Mouse (Mus musculus): ENCODE measurements around the gene 4933405L10Rik. TPM values are rescaled to one million over a fixed set of nuclear protein-coding genes. Genes with fewer than 3 reads are reported as not detected.

Gene 4933405L10Rik
- not detected in 2 replicates for polyA plus RNA-seq (2012; ENCODE audit: low replicate concordance)

DNA sequence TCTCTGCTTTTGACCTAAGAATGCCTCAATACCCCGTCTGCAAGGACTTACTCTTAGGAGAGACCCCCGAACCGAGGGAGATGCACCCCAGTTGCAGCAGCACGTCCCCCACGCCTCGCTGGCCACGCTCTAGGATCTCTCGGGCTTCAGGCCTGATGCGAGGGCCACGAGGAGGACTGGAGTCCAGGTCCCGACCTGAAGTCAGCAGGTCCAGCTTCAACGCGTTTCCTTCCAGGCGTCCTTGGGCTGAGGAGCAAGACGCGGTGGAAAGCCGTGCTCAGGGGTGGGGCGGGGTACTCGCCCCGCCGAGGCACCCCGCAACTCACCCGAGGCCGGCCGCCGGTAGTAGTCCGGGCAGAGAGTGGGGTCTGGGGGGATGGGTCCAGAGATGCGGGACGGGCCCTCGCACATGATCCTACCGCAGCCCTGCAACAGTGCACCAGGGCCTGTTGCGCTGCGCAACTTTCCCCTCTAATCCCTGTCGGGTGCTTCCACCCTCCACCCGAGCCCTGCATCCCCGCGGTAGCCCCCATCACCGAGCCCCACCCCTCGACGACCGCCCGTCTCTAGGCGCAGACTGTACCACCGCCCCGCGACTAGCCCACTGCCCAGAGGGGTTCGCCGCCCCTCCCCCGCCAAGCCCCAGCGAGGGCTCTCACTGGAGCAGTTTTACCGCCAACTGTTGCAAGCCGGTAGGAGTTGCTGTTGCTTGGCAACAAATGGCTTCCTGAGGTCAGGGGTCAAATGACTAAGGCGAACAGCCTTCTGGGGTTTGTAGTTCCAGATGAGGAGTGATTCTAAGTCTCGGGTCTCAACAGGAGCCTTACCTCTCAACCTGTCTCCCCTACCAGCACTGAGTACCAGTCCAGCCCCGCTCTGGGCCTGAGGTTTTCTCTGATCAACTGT is at the start of gene 4933405L10Rik, which contains the start of gene Enkd1:
4933405L10Rik (plus strand) TSS at position 158 of the 906 bp plus-strand sequence.
Enkd1 (minus strand) TSS at position 713 of the 906 bp plus-strand sequence.

DNA sequence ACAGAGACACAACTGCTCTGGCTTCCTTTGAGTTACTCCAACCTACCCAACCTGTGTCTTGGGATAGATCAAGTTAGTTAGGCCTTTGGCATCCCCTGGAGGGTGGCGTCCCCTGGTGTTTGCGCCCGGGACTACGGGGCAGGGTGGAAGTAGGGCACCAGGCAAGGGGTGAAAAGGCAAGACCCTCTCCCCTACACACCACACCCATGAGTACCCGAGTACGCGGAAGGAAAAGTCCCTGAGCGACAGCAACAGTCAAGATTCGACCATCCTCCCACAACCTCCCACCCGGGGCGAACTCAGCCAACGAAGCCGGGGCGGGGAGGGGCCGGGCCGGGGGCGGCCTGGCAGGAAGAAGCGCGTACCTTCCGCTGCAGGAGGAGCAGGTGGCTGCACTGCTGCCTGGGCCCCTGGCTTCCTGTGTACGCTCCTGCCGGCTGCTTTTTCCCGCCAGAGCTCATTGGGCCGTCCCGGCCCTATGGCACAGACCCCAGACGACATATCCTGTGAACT is 21.6 kb upstream of the 4933405L10Rik start, which contains the start of gene Carmil2:
Carmil2 (plus strand) TSS at position 479 of the 513 bp plus-strand sequence.

DNA sequence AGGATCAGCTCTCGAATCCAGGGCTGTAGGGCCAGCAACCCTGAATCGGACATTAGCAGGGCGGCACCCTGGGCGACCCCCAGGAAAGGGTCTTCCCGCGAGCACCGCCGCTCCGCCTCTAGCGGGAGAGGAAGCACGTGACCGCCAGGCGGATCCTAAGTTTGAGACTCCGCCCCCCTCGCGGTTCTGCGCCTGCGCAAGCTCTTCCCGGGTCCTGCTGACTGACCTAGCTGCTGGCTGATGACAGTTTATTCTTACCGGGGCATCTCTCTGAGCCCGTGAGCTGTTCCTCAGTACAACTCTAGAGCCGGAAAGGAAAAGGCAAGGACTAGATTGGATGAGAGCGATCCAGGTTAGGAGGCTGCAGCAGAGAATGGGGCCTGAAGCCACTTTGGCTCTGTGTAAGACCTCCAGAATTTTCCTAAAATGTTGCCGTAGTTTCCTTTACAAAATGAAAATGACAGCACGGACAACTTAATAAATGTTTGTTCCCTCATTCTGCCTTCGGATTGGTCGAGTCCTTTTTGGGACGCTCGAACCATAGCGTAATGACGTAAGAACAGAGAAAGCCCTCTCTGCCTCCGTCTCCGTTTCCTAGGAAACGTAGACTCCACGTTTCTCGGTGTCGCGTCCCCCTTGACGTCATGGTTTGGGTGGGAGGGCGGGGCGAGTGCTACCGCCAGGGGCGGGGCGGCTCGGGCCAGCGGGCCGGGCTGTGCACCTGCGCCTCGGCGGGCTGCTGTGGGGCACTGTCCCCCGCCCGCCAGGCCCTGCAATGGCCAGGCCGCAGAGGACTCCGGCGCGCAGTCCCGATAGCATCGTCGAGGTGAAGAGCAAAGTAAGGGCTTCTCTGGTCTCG is 6.3 kb upstream of the 4933405L10Rik start, which contains the start of the genes Acd and Pard6a:
Acd (minus strand) TSS at position 137 of the 859 bp plus-strand sequence.
Pard6a (plus strand) TSS at position 183 of the 859 bp plus-strand sequence.

DNA sequence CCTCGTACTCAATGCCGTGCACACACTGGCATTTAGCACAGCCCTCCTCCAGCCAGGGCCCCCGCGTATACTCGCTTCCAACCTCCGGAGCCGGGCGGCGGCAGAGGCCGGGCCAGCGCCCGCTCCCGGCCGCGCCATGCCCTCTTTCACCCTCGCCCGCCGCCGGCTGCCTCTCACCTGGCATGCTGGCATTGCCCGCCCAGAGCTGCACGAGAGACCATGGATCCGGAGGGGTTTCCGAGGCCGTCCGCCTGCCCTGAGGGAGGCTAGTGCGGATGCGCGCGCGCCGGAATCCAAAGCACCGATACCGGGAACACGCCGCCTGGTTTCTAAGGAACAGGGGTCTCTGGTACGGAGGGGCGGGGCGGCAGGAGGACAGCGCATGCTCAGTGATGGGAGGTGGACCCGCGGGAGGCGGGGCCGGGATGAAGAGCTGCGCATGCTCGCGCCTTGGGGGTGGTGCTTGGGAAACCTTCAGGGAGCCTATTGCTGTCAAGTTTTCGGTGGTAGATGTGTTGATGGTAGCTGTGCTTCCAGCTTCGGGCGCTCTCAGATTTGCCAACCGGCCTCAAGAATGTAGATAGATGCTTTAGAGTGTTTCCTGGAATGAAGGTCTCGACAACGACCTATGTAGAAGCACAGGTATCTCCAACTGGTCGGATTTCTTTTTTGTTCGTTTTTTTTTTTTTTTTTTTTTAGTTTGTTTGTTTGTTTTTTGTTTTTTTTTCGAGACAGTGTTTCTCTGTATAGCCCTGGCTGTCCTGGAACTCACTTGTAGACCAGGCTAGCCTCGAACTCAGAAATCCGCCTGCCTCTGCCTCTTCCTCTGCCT is 51.0 kb downstream of the 4933405L10Rik start, which contains the start of gene Gfod2:
Gfod2 (minus strand) TSS at position 388 of the 832 bp plus-strand sequence.

Other genes starting within 250 kb of the 4933405L10Rik start
- gene Tppp3, start 236.1 kb upstream of the 4933405L10Rik start, polyA plus RNA-seq (2012; ENCODE audit: low replicate concordance): 2.1 and 3.3 TPM in 2 replicates
- gene Zdhhc1, start 210.8 kb upstream of the 4933405L10Rik start, polyA plus RNA-seq (2012; ENCODE audit: low replicate concordance): 5.9 and 9.0 TPM in 2 replicates
- gene Hsd11b2, start 188.9 kb upstream of the 4933405L10Rik start, polyA plus RNA-seq (2012; ENCODE audit: low replicate concordance): not detected in 2 replicates
- 11.0 and 23.8 TPM in 2 replicates for gene Atp6v0d1, start 141.6 kb upstream of the 4933405L10Rik start, polyA plus RNA-seq (2012; ENCODE audit: low replicate concordance)
- 14.4 and 23.5 TPM in 2 replicates for gene Ripor1, start 102.4 kb upstream of the 4933405L10Rik start, polyA plus RNA-seq (2012; ENCODE audit: low replicate concordance)
- gene Ctcf, start 71.1 kb upstream of the 4933405L10Rik start, polyA plus RNA-seq (2012; ENCODE audit: low replicate concordance): 145 and 319 TPM in 2 replicates
- gene Agrp, start 70.3 kb upstream of the 4933405L10Rik start, polyA plus RNA-seq (2012; ENCODE audit: low replicate concordance): not detected in 2 replicates
- gene Carmil2, start 21.4 kb upstream of the 4933405L10Rik start, polyA plus RNA-seq (2012; ENCODE audit: low replicate concordance): 30.2 and 108 TPM in 2 replicates
- gene Acd, start 6.6 kb upstream of the 4933405L10Rik start, polyA plus RNA-seq (2012; ENCODE audit: low replicate concordance): 16.0 and 76.2 TPM in 2 replicates
- gene Pard6a, start 6.5 kb upstream of the 4933405L10Rik start, polyA plus RNA-seq (2012; ENCODE audit: low replicate concordance): 2.0 and 16.3 TPM in 2 replicates
- gene Enkd1, start 555 bp downstream of the 4933405L10Rik start, polyA plus RNA-seq (2012; ENCODE audit: low replicate concordance): 33.4 and 64.7 TPM in 2 replicates
- 4.4 and 7.9 TPM in 2 replicates for gene Gfod2, start 51.0 kb downstream of the 4933405L10Rik start, polyA plus RNA-seq (2012; ENCODE audit: low replicate concordance)
- gene Ranbp10, start 119.7 kb downstream of the 4933405L10Rik start, polyA plus RNA-seq (2012; ENCODE audit: low replicate concordance): 43.5 and 111 TPM in 2 replicates
- gene Tsnaxip1, start 120.1 kb downstream of the 4933405L10Rik start, polyA plus RNA-seq (2012; ENCODE audit: low replicate concordance): not detected in 2 replicates
- gene Cenpt, start 145.6 kb downstream of the 4933405L10Rik start, polyA plus RNA-seq (2012; ENCODE audit: low replicate concordance): 14.1 and 23.1 TPM in 2 replicates
- 18.1 and 52.4 TPM in 2 replicates for gene Thap11, start 147.5 kb downstream of the 4933405L10Rik start, polyA plus RNA-seq (2012; ENCODE audit: low replicate concordance)
- gene Nutf2, start 152.9 kb downstream of the 4933405L10Rik start, polyA plus RNA-seq (2012; ENCODE audit: low replicate concordance): 81.1 and 133 TPM in 2 replicates
- 14.8 and 34.3 TPM in 2 replicates for gene Edc4, start 173.2 kb downstream of the 4933405L10Rik start, polyA plus RNA-seq (2012; ENCODE audit: low replicate concordance)
- 3.1 and 7.0 TPM in 2 replicates for gene Nrn1l, start 185.9 kb downstream of the 4933405L10Rik start, polyA plus RNA-seq (2012; ENCODE audit: low replicate concordance)
- gene Pskh1, start 192.8 kb downstream of the 4933405L10Rik start, polyA plus RNA-seq (2012; ENCODE audit: low replicate concordance): 4.1 and 19.3 TPM in 2 replicates
- gene Ctrl, start 226.2 kb downstream of the 4933405L10Rik start, polyA plus RNA-seq (2012; ENCODE audit: low replicate concordance): 0.21 and 1.7 TPM in 2 replicates
- 109 and 171 TPM in 2 replicates for gene Psmb10, start 230.8 kb downstream of the 4933405L10Rik start, polyA plus RNA-seq (2012; ENCODE audit: low replicate concordance)
- 1.2 and 4.9 TPM in 2 replicates for gene Lcat, start 235.7 kb downstream of the 4933405L10Rik start, polyA plus RNA-seq (2012; ENCODE audit: low replicate concordance)